Mouse (Mus musculus) kidney, adult 2 months (tissue): ENCODE measurements around the gene Nap1l4.

Experiments used
- CTCF ChIP-seq: fragments of 200-500 bp; conservative IDR thresholded peaks from 2 replicates; pipeline ENCODE4 v1.5.1; 2011; ENCODE audit warnings: low read depth, mild to moderate bottlenecking, control low read depth, low read length, moderate library complexity, mixed read lengths; ENCODE audit not compliant: insufficient read depth, insufficient read length
- POLR2A ChIP-seq: fragments of 200-500 bp; IDR thresholded peaks from one replicate; pipeline ENCODE4 v1.6.1; 2011; ENCODE audit warnings: low read depth, low read length, control low read depth

DNA sequence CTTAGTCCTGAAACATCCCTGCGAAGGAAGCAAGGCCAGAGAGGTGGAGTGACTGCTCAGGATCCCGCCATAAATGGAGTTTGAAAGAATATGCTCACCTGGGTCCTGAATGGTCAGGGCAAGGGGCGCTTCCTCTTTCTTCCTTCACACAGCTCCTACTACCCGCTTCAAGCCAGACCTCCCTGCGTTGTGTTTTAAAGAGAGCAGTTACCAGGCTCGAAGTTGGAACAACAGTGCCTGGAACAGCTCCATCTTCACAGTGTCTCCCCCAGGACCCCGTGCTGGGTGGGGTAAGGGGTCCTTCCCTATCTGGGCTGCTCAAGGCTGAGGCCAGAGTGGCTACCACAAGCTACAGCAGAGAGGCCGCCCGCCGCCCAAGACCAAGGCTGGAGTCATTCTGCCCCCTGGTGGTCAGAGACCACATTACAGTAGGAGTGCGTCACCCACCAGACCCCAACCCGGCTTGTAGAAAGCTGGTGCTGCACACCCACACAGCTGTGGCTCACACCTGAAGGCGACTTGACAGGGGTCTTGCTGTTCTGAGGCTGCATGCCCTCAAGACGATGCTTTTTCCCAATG lies 82.7 kb downstream of the Nap1l4 start:
- peak; percentile 89 for TF ChIP-seq CTCF
- no peak for TF ChIP-seq POLR2A
